Mouse (Mus musculus) kidney, embryonic 14.5 days (tissue): ENCODE measurements at regions not wholly inside any gene's neighbourhood (a gene's known extent, or its start where the extent isn't known, plus 50 kb on each side); places are given as distances from the start of the nearest gene placed in this dataset.

Experiments used
- ATAC-seq: fragments of 200-750 bp; cut with Nextera tagmentation; 2 replicates; pipeline ENCODE4 v1.8.0; 2017; ENCODE audit warnings: moderate number of reproducible peaks, mild to moderate bottlenecking, moderate TSS enrichment, moderate library complexity; ENCODE audit not compliant: low FRiP score, low TSS enrichment
- H3K27ac ChIP-seq: fragments of 300-500 bp; sonication (generic); 2 replicates; pipeline ENCODE4 v1.5.1; 2014; ENCODE audit warnings: low read depth, mild to moderate bottlenecking, low read length, moderate library complexity, mixed read lengths
- H3K27me3 ChIP-seq: fragments of 300-500 bp; sonication (generic); 2 replicates; pipeline ENCODE4 v1.6.1; 2014; ENCODE audit warnings: mild to moderate bottlenecking, low read length; ENCODE audit not compliant: control insufficient read depth, insufficient read depth
- H3K36me3 ChIP-seq: fragments of 300-500 bp; sonication (generic); 2 replicates; pipeline ENCODE4 v1.6.1; 2014; ENCODE audit warnings: low read length, mixed read lengths; ENCODE audit not compliant: control insufficient read depth, insufficient read depth
- H3K4me1 ChIP-seq: fragments of 300-500 bp; sonication (generic); 2 replicates; pipeline ENCODE4 v1.6.1; 2014; ENCODE audit warnings: low read length, mixed read lengths; ENCODE audit not compliant: control insufficient read depth, insufficient read depth
- H3K4me2 ChIP-seq: fragments of 300-500 bp; sonication (generic); replicated peaks from 2 replicates; pipeline ENCODE4 v1.6.1; 2014; ENCODE audit warnings: low read depth, mild to moderate bottlenecking, low read length
- H3K4me3 ChIP-seq: fragments of 300-500 bp; sonication (generic); 2 replicates; pipeline ENCODE4 v1.5.1; 2014; ENCODE audit warnings: mild to moderate bottlenecking, low read length
- H3K9ac ChIP-seq: fragments of 300-500 bp; sonication (generic); 2 replicates; pipeline ENCODE4 v1.6.1; 2014; ENCODE audit warnings: low read depth, mild to moderate bottlenecking, low read length, moderate library complexity
- H3K9me3 ChIP-seq: fragments of 300-500 bp; sonication (generic); 2 replicates; pipeline ENCODE4 v1.6.1; 2016; ENCODE audit warnings: low read length; ENCODE audit not compliant: control insufficient read depth
- WGBS: fragments of 180-500 bp; shearing (Covaris S2); extraction: QIAGEN DNeasy Blood & Tissue Kit; methylation state at CpG from one replicate; pipeline ENCODE4 v1.1.7; 2014; 5-methylcytosine and 5-hydroxymethylcytosine counted together

GRCm38 (mm10) chr10:124803997-124804614 is 585.2 kb downstream of the Slc16a7 start:
- Histone ChIP-seq H3K27ac (no peak overlapping the region), H3K36me3 (no peaks in the 10 kb centered on the region), H3K9me3 (no peaks in the 10 kb centered on the region), H3K4me1 (no peaks in the 10 kb centered on the region), H3K27me3 (no peaks in the 10 kb centered on the region), H3K9ac (no peak overlapping the region), H3K4me3 (no peak overlapping the region), H3K4me2 (no peak overlapping the region)
- WGBS: 71% methylated on average over 3 of the region's 3 CpGs
- peak; percentile 72; the same call in 1 of the 2 replicates for ATAC-seq
